Mouse (Mus musculus): ENCODE data around the gene Atrx.
A peak's percentile ranks its signal among the peaks of the same experiment; 100 is the strongest.

The Atrx gene

DNA sequence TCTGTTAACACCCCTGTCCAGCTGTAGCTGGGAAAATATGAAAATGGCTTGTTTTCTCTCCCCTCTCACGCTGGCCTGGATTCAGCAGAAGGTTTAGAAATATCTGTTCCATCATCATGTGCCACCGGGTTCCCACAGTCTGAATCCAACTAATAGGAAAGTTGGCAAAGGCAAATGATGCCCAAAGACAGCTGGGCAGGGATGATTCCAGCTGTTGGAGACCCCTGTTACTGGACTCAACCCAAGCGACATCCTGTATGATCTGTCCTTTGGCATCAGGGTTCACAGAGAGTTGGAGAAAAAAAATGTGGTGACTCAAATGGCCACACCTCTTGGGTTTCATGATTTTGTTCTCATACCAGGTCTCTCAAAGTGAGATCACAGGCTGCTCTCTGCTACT is 161.3 kb downstream of the Atrx start:
- DNase-seq (ENCODE audit: low spot score in 2 of 2): no peak

DNA sequence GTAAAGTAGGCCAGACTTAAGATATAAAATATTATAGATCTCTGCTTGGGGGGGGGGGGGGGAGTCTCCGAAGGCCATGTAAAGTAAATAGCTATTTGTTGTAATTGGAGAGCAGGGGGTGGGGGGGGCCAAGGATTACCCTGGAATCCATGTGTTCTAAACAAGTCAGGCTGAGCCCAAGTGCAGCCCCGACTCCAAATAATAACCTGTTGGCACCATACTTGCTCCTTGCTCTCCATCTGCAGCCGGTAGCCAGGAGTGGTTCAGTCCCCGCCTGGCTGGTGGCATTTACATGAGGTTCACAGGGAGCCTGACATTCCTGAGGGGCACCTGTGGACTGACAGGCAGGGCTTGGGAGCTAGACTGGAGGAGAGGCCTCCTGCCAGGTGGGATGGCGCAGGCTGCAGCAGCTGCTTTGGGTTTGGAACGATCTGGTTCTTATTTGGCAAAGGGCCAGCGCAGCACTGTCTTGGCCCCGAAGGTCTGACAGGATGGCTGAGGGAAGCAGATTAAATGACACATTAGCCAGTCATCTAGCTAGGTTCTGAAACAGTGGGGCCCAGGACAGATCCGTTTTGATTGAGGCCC is 161.9 kb downstream of the Atrx start:
- DNase-seq (ENCODE audit: low spot score in 2 of 2): no peak

- DNase-seq (ENCODE audit: low spot score in 2 of 2): no peak
These were observed 163.2 kb downstream of the Atrx start for GRCm38 (mm10) chrX:105766013-105766412.

DNA sequence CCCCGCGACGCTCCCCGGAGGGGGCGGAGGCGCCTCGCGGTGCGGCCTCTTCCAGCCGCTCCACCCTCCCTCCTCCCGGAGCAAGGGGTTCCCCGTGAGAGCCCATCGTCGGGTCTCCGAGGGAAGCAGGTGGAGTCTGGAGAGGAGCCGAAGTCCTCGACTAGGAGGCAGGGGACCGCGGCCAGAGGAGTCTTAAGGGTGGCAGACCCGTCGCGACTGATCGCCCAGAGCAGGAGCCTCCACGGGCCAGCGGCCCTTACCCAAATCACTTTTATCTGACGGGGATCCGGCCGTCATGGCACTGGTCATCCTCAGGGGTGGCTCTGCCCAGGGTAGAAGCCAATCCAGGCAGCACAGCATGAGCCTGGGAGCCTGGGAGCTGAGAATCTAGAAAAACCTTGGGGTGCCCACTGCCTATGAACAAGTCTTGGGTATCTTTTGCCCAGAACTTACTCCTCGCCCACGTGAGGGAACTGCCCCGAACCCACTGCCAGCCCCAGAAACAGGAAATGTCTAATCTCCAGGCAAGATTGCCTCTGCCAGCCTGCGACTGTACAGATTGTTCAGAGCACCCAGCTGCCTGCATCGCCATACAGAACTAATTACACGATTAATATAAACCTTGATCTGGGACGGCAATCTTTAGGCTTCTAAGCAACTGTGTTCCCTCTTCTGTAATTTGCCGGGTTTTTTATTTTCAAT is 164.0 kb downstream of the Atrx start:
- no peak for DNase-seq (ENCODE audit: low spot score in 2 of 2)

DNA sequence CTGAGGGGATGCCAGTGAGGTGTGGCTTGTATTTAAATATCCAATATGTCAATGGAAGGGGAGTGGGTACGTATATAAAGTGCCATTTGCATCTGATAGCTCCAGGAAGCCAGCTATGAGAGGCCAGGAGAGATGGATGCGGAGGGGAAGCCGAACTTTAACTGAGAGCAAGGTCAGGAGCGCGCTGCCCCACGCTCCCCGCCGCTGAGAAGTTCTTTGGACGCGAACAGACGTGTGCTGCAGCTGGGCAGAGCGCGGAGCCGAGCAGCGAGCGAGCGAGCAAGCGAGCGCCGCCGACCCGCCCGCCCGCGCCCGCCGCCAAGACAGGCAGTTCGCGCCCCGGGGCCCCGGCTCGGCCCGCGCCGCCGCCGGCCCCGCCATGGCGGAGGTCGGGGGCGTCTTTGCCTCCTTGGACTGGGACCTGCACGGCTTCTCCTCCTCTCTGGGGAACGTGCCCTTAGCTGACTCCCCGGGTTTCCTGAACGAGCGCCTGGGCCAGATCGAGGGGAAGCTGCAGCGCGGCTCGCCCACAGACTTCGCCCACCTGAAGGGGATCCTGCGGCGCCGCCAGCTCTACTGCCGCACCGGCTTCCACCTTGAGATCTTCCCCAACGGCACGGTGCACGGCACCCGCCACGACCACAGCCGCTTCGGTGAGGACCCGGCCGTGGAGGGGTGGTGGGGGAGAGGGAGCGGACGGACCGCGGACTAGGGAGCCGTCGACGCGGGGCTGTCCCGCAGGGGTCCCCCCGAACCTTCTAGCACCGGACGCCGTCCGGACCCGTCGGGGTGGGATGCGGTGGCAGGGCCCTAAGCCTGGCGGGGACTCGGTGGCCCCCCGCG is 164.8 kb downstream of the Atrx start, which contains the start of gene Fgf16:
Fgf16 (plus strand) TSS at position 118 of the 843 bp plus-strand sequence.
- DNase-seq (ENCODE audit: low spot score in 2 of 2): peak in 1 of 2 experiments; percentile 2

DNA sequence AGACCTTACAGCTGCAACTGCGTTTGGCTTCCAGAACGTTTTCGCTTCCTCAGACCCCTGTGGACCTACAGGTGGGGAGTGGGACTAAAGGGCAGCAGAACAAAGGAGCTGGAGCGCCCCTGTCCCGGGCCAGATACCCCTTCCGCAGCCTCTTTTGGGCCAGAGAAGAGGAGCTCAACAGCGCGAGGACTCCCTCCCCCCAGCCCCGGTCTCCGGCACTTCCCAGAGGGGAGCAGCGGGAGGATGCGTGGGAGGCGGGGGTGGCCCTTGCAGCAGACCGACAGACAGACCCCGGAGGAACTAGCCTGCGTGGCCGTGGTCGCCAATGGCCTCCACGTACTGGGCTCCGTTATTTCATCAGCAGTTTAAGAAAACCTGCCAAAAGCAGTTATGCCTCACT is 165.6 kb downstream of the Atrx start:
- peak in 1 of 2 experiments; percentile 2 for DNase-seq (ENCODE audit: low spot score in 2 of 2)

- peak in 1 of 2 experiments; percentile 7 for DNase-seq (ENCODE audit: low spot score in 2 of 2)
These were observed 166.2 kb downstream of the Atrx start for GRCm38 (mm10) chrX:105762847-105763527.

Measured in thymus, postnatal 10 days (tissue).